Mouse (Mus musculus) cerebellum, postnatal 4 days (tissue): Measurements from ENCODE around the gene Slc4a2.
"Not testable (repeated sequence)": the region's sequence is repeated elsewhere in the genome, so short reads cannot be mapped to it uniquely, and the experiment has no call there.

Source experiments
- DNase-seq, 2 experiments: peaks; one replicate each; pipeline ENCODE4 v3.0.0; 2022; ENCODE audit warnings: low spot score in 2 of 2, mixed read lengths in 1 of 2

Slc4a2 gene

GRCm38 (mm10) chr5:24394165-24394894 lies 29.3 kb upstream of the Slc4a2 start:
- peak; percentile 79 to 92 for DNase-seq

- DNase-seq = not testable (repeated sequence)
Measured at GRCm38 (mm10) chr5:24396254-24396653, 27.4 kb upstream of the Slc4a2 start.

GRCm38 (mm10) chr5:24399686-24400085 lies 24.0 kb upstream of the Slc4a2 start:
- DNase-seq = no peak

- no peak for DNase-seq
Measured at GRCm38 (mm10) chr5:24400362-24400761, 23.3 kb upstream of the Slc4a2 start.

GRCm38 (mm10) chr5:24400911-24401605 lies 22.6 kb upstream of the Slc4a2 start:
- DNase-seq = no peak

GRCm38 (mm10) chr5:24401969-24402368 lies 21.7 kb upstream of the Slc4a2 start:
- DNase-seq = peak in 1 of 2 experiments; percentile 66

- no peak for DNase-seq
Measured at GRCm38 (mm10) chr5:24404594-24405360, 18.9 kb upstream of the Slc4a2 start.

GRCm38 (mm10) chr5:24405389-24405876 lies 18.2 kb upstream of the Slc4a2 start:
- no peak for DNase-seq

GRCm38 (mm10) chr5:24408651-24409050 lies 15.0 kb upstream of the Slc4a2 start:
- DNase-seq = no peak

- DNase-seq = no peak
Measured at GRCm38 (mm10) chr5:24409466-24409865, 14.2 kb upstream of the Slc4a2 start.

GRCm38 (mm10) chr5:24412063-24412462 lies 11.6 kb upstream of the Slc4a2 start:
- no peak for DNase-seq

GRCm38 (mm10) chr5:24413042-24413693 lies 10.5 kb upstream of the Slc4a2 start, which contains the start of gene Asic3:
Gene Asic3 (plus strand): TSS chr5:24413392.
- DNase-seq = no peak

- DNase-seq = no peak
Measured at GRCm38 (mm10) chr5:24413938-24414337, 9.7 kb upstream of the Slc4a2 start.

GRCm38 (mm10) chr5:24416222-24416736 lies 7.4 kb upstream of the Slc4a2 start:
- peak in 1 of 2 experiments; percentile 67 for DNase-seq

GRCm38 (mm10) chr5:24417587-24417986 lies 6.0 kb upstream of the Slc4a2 start:
- no peak for DNase-seq

GRCm38 (mm10) chr5:24420381-24420780 lies 3.3 kb upstream of the Slc4a2 start:
- DNase-seq = no peak

- DNase-seq = no peak
Measured at GRCm38 (mm10) chr5:24424004-24424781, 556 bp downstream of the Slc4a2 start.

- peak in 1 of 2 experiments; percentile 78 for DNase-seq
Measured at GRCm38 (mm10) chr5:24424861-24425411, 1.3 kb downstream of the Slc4a2 start.

- DNase-seq = peak in 1 of 2 experiments; percentile 41
Measured at GRCm38 (mm10) chr5:24425421-24426036, 1.9 kb downstream of the Slc4a2 start.

- DNase-seq = no peak
Measured at GRCm38 (mm10) chr5:24426037-24426432, 2.4 kb downstream of the Slc4a2 start.
